Mouse (Mus musculus) heart, postnatal 25 days (tissue): Measurements from ENCODE around the gene Grhpr. TPM values are rescaled to one million over a fixed set of nuclear protein-coding genes. Genes with fewer than 3 reads are reported as not detected.

Experiments used
- total RNA-seq, 2 experiments: library from RNA; stranded (reverse); gene quantifications; 2 replicates each; pipeline ENCODE4 v1.2.3; 2021

Grhpr gene
- total RNA-seq, 2 experiments from 2014 or later = 38.5 to 39.5 TPM

Other genes with a start within 250 kb of the Grhpr start
- gene Zcchc7, start 225.5 kb upstream of the Grhpr start, total RNA-seq = 10 to 100 TPM; 12.9 to 15.5 TPM
- 1 to 10 TPM; 6.3 to 6.7 TPM for gene Zbtb5, start 31.0 kb downstream of the Grhpr start, total RNA-seq
- 10 to 100 TPM; 19.4 to 26.6 TPM for gene Polr1e, start 37.2 kb downstream of the Grhpr start, total RNA-seq
- 10 to 100 TPM; 11.1 to 12.8 TPM for gene Fbxo10, start 103.2 kb downstream of the Grhpr start, total RNA-seq
- 100 to 1,000 TPM; 212 to 250 TPM for gene Tomm5, start 126.7 kb downstream of the Grhpr start, total RNA-seq
- under 1 TPM; 0.22 to 0.29 TPM for gene Frmpd1, start 203.5 kb downstream of the Grhpr start, total RNA-seq